Mouse (Mus musculus) heart, adult 2 months (tissue): ENCODE measurements at regions not wholly inside any gene's neighbourhood (a gene's known extent, or its start where the extent isn't known, plus 50 kb on each side); places are given as distances from the start of the nearest gene placed in this dataset.

ENCODE experiments used
- DNase-seq, 2 experiments: peaks; one replicate each; pipeline ENCODE4 v3.0.0; 2021
- H3K27ac ChIP-seq: fragments of 200-600 bp; 2 replicates; pipeline ENCODE4 v1.8.1; 2022
- H3K27me3 ChIP-seq: fragments of 200-500 bp; 2 replicates; pipeline ENCODE4 v1.6.1; 2012; ENCODE audit warnings: mild to moderate bottlenecking, low read length, inconsistent platforms, mixed read lengths; ENCODE audit not compliant: control insufficient read depth, insufficient read depth
- H3K36me3 ChIP-seq: fragments of 200-500 bp; 2 replicates; pipeline ENCODE4 v1.6.1; 2012; ENCODE audit warnings: low read length, inconsistent platforms; ENCODE audit not compliant: control insufficient read depth, insufficient read depth
- H3K4me1 ChIP-seq: fragments of 200-500 bp; 2 replicates; pipeline ENCODE4 v1.6.1; 2011; ENCODE audit warnings: low read length; ENCODE audit not compliant: control insufficient read depth, insufficient read depth
- H3K4me3 ChIP-seq: fragments of 200-600 bp; 2 replicates; pipeline ENCODE4 v1.8.1; 2022
- H3K79me2 ChIP-seq: fragments of 200-500 bp; replicated peaks from 2 replicates; pipeline ENCODE4 v1.6.1; 2012; ENCODE audit warnings: mild to moderate bottlenecking, inconsistent platforms, low read length, moderate library complexity, mixed read lengths; ENCODE audit not compliant: control insufficient read depth, insufficient read depth
- H3K9ac ChIP-seq: fragments of 200-500 bp; 2 replicates; pipeline ENCODE4 v1.6.1; 2012; ENCODE audit warnings: low read depth, mild to moderate bottlenecking, control low read depth, inconsistent platforms, low read length, mixed read lengths
- CTCF ChIP-seq: fragments of 200-600 bp; IDR thresholded peaks from 2 replicates; pipeline ENCODE4 v1.8.1; 2022; ENCODE audit warnings: antibody characterized with exemption, mild to moderate bottlenecking, moderate library complexity
- EP300 ChIP-seq: fragments of 200-500 bp; IDR thresholded peaks from 2 replicates; pipeline ENCODE4 v1.6.1; 2011; ENCODE audit warnings: low read depth, low read length, control low read depth; ENCODE audit not compliant: insufficient read depth
- POLR2A ChIP-seq: fragments of 200-500 bp; IDR thresholded peaks from 2 replicates; pipeline ENCODE4 v1.6.1; 2011; ENCODE audit warnings: mild to moderate bottlenecking, low read depth, low read length, control low read depth; ENCODE audit not compliant: insufficient read depth
- WGBS: fragments of 180-500 bp; shearing (Covaris S2); methylation state at CpG from one replicate; pipeline ENCODE4 v1.1.7; 2018; 5-methylcytosine and 5-hydroxymethylcytosine counted together
- intact Hi-C: fragments of 180-260 bp; cut with DNase I; formaldehyde crosslinking; loops from one replicate; pipeline ENCODE4 v1.15.1; 2025

GRCm38 (mm10) chr8:10802003-10802402 lies 206.3 kb downstream of the Irs2 start:
- H3K4me1 ChIP-seq: 0 out of 2 replicates have a peak, but pooled peaks cover 1% of the 10 kb centered on the region
- H3K27me3 ChIP-seq: no peaks in the 10 kb centered on the region
- intact Hi-C loops: no loop called here
- no peak overlapping the region for H3K4me3 ChIP-seq
- TF ChIP-seq POLR2A (no peak), EP300 (no peak), CTCF (no peak)
- no peak overlapping the region for H3K9ac ChIP-seq
- H3K27ac ChIP-seq: no peak overlapping the region
- H3K79me2 ChIP-seq: no peaks in the 10 kb centered on the region
- no peaks in the 10 kb centered on the region for H3K36me3 ChIP-seq
- DNase-seq: no peak

GRCm38 (mm10) chr8:10801580-10801979 lies 206.7 kb downstream of the Irs2 start:
- H3K27ac ChIP-seq: no peak overlapping the region
- 0 out of 2 replicates have a peak, but pooled peaks cover 1% of the 10 kb centered on the region for H3K4me1 ChIP-seq
- DNase-seq: no peak
- no peaks in the 10 kb centered on the region for H3K36me3 ChIP-seq
- TF ChIP-seq POLR2A (no peak), EP300 (no peak), CTCF (no peak)
- no peak overlapping the region for H3K9ac ChIP-seq
- WGBS: 44% methylated on average over 5 of the region's 5 CpGs
- no peaks in the 10 kb centered on the region for H3K79me2 ChIP-seq
- H3K27me3 ChIP-seq: no peaks in the 10 kb centered on the region
- no peak overlapping the region for H3K4me3 ChIP-seq
- intact Hi-C loops: no loop called here

GRCm38 (mm10) chr8:10798444-10798843 lies 209.8 kb downstream of the Irs2 start:
- H3K9ac ChIP-seq: no peak overlapping the region
- H3K27ac ChIP-seq: no peak overlapping the region
- 82% methylated on average over 1 of the region's 1 CpGs for WGBS
- H3K79me2 ChIP-seq: no peaks in the 10 kb centered on the region
- no peaks in the 10 kb centered on the region for H3K36me3 ChIP-seq
- H3K4me1 ChIP-seq: 0 out of 2 replicates have a peak, but pooled peaks cover 1% of the 10 kb centered on the region
- no peak for TF ChIP-seq EP300
- no peak for TF ChIP-seq CTCF
- no peak for TF ChIP-seq POLR2A
- H3K27me3 ChIP-seq: no peaks in the 10 kb centered on the region
- no peak overlapping the region for H3K4me3 ChIP-seq
- intact Hi-C loops: no loop called here
- DNase-seq: no peak

GRCm38 (mm10) chr8:10794367-10795189 lies 213.7 kb downstream of the Irs2 start:
- Histone ChIP-seq H3K27me3 (peaks cover 4% of the 10 kb centered on the region; the same call in 1 of the 2 replicates), H3K36me3 (no peaks in the 10 kb centered on the region), H3K4me3 (no peak overlapping the region), H3K9ac (no peak overlapping the region), H3K27ac (no peak overlapping the region), H3K4me1 (no peaks in the 10 kb centered on the region), H3K79me2 (no peaks in the 10 kb centered on the region)
- 74% methylated on average over 10 of the region's 10 CpGs for WGBS
- TF ChIP-seq POLR2A (no peak), CTCF (no peak), EP300 (no peak)
- intact Hi-C loops: no loop called here
- no peak for DNase-seq

- Histone ChIP-seq H3K36me3 (no peaks in the 10 kb centered on the region), H3K27ac (no peak overlapping the region), H3K9ac (no peak overlapping the region), H3K27me3 (peaks cover 4% of the 10 kb centered on the region; the same call in 1 of the 2 replicates), H3K4me1 (no peaks in the 10 kb centered on the region), H3K79me2 (no peaks in the 10 kb centered on the region), H3K4me3 (no peak overlapping the region)
- 94% methylated on average over 9 of the region's 9 CpGs for WGBS
- no peak for DNase-seq
- TF ChIP-seq CTCF (no peak), EP300 (no peak), POLR2A (no peak)
- intact Hi-C loops: no loop called here
Measured at GRCm38 (mm10) chr8:10793670-10794366, 214.4 kb downstream of the Irs2 start.
